15 mouse cellular contexts compared by ENCODE assay signal in the genomic region with DNA sequence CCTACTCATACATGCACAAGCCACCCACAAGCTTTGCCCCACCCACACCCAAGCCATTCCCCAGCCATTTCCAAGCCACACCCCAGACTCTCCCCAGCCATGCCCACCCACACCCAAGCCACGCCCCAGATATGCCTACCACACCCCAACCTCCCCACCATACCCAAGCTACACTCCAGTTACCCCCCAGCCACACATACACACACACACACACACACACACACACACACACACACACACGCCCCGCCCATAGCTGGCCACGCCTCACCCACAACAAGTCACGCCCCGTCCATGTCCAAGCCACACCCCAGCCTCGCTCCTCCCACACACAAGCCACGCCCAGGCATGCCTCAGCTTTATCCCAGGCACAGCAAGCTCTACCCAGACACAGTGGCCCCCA. TPM values are rescaled to one million over a fixed set of nuclear protein-coding genes. Genes with fewer than 3 reads are reported as not detected.
A peak's percentile ranks its signal among the peaks of the same experiment; 100 is the strongest.
DNase-seq lines count a peak whose midpoint lies in the region; ATAC-seq and TF ChIP-seq lines count a peak whose summit lies in the region.
"Had no signal": no experiment of that assay in that cellular context is flagged by ENCODE, and none has a peak within 500 bp of the region (broad histone marks: within the 10 kb centered on the region; RNA-seq: fewer than 3 reads in every experiment).

No protein-coding gene starts in this region.

- no peak for TF ChIP-seq CTCF in heart, adult 2 months (IDR thresholded peaks at IDR 0.05)

- H3K9ac ChIP-seq in heart, embryonic 15.5 days, result no peak overlapping the region
- H3K9ac ChIP-seq in heart, adult 2 months (ENCODE audit: low read depth, low read length), result no peak overlapping the region

- intact Hi-C loops in heart, adult 2 months (cut with DNase I), result no loop called here

- DNase-seq in heart, adult 2 months, result no peak
- DNase-seq in R1 (ENCODE audit: low read depth, low spot score) (peak; percentile 76), liver (peak; percentile 55)
- DNase-seq in adrenal gland, postnatal 4 days (ENCODE audit: low spot score in 2 of 2), result no peak
- no peak for DNase-seq in cerebellum, postnatal 4 days (ENCODE audit: low spot score in 2 of 2)
- DNase-seq: adrenal gland, adult 8-10 months; cerebellum, adult 11 months; embryo, embryonic 11 days; kidney, adult 9 months; left cerebral cortex, postnatal 4 days had no signal

- H3K27ac ChIP-seq in heart, embryonic 15.5 days, result no peak overlapping the region
- no peak overlapping the region for H3K27ac ChIP-seq in heart, adult 2 months
- H3K27ac ChIP-seq: heart, embryonic 10.5 days; layer of hippocampus, adult 2 months had no signal

- H3K27me3 ChIP-seq in heart, embryonic 15.5 days, result no peaks in the 10 kb centered on the region
- no peaks in the 10 kb centered on the region for H3K27me3 ChIP-seq in heart, adult 2 months (ENCODE audit: control insufficient read depth, insufficient read depth, low read length)

- no peak for TF ChIP-seq POLR2A in heart, adult 2 months (IDR thresholded peaks at IDR 0.05; ENCODE audit: insufficient read depth, low read depth, low read length)

- peaks cover 7% of the 10 kb centered on the region; the same call in 1 of the 2 replicates for H3K4me1 ChIP-seq in heart, embryonic 15.5 days (replicated peaks)
- H3K4me1 ChIP-seq in heart, adult 2 months (ENCODE audit: control insufficient read depth, insufficient read depth, low read length), result no peaks in the 10 kb centered on the region; the same call in 1 of the 2 replicates

- 79% methylated on average over 8 of the region's 8 CpGs for WGBS in heart, embryonic 15.5 days
- WGBS in heart, adult 2 months, result 84% methylated on average over 8 of the region's 8 CpGs

- no peak overlapping the region for H3K4me3 ChIP-seq in heart, embryonic 15.5 days
- no peak overlapping the region for H3K4me3 ChIP-seq in heart, adult 2 months
- H3K4me3 ChIP-seq: heart, embryonic 10.5 days; layer of hippocampus, adult 2 months had no signal

- no peaks in the 10 kb centered on the region for H3K9me3 ChIP-seq in heart, embryonic 15.5 days (replicated peaks)
- H3K9me3 ChIP-seq: heart, embryonic 10.5 days had no signal

- H3K4me2 ChIP-seq in heart, embryonic 15.5 days, result no peak overlapping the region

- ATAC-seq in heart, embryonic 15.5 days (replicated peaks; ENCODE audit: insufficient number of reproducible peaks, insufficient read depth, low FRiP score, low read depth), result peak; percentile 22; the same call in 1 of the 2 replicates
- ATAC-seq in monocyte, adult 5-6 weeks (replicated peaks; ENCODE audit: insufficient number of reproducible peaks, low FRiP score, low TSS enrichment, poor library complexity, severe bottlenecking), result 0 out of 2 replicates have a peak, but pooled peaks have one; percentile 35
- no peak for ATAC-seq in inflammation-experienced regulatory T-cells, adult 6 months

- no peaks in the 10 kb centered on the region for H3K79me2 ChIP-seq in heart, adult 2 months (replicated peaks; ENCODE audit: control insufficient read depth, insufficient read depth, low read length)

- no peak for TF ChIP-seq EP300 in heart, adult 2 months (IDR thresholded peaks at IDR 0.05; ENCODE audit: insufficient read depth, low read depth, low read length)

- H3K36me3 ChIP-seq in heart, embryonic 15.5 days, result peaks cover 5% of the 10 kb centered on the region; the same call in 1 of the 2 replicates
- H3K36me3 ChIP-seq in heart, adult 2 months (ENCODE audit: control insufficient read depth, insufficient read depth, low read length), result no peaks in the 10 kb centered on the region

RNA-seq across cellular contexts. Expression of gene Grk3, which starts 16.4 kb away (rescaled TPM):
- polyA plus RNA-seq in heart, embryonic 15.5 days (2015; fragmentation: Nextera tagmentation; extraction: Ambion mirVana), result 16.6 and 20.8 TPM in 2 replicates
- 1 to 10 TPM; 4.9 to 5.2 TPM for total RNA-seq in heart, adult 2 months (2021)
- 8.4 and 16.0 TPM in 2 replicates for polyA plus RNA-seq in heart, adult 2 months (2012; rRNA removed)
- total RNA-seq in monocyte, adult 5-6 weeks (2017), result 295 to 342 TPM (median 339 TPM) in 3 replicates
- 10 to 100 TPM; 29.1 to 31.8 TPM for total RNA-seq in adrenal gland, postnatal 4 days (2021)
- polyA plus RNA-seq in inflammation-experienced regulatory T-cells, adult 6 months (2017; shearing (Covaris generic)), result under 1 TPM; 0.36 to 0.59 (median 0.50) TPM

Comparison
In these comparisons a context has a peak if more than half of its experiments do, and no peak if none do; other contexts are left out.
1. DNase-seq: peak in R1 (single experiment) and liver (single experiment); none in heart, adult 2 months (0 of 2), adrenal gland, postnatal 4 days (0 of 2) and cerebellum, postnatal 4 days (0 of 2).